Mouse (Mus musculus): ENCODE measurements at regions not wholly inside any gene's neighbourhood (a gene's known extent, or its start where the extent isn't known, plus 50 kb on each side); places are given as distances from the start of the nearest gene placed in this dataset.

- TF ChIP-seq CTCF (IDR thresholded peaks at IDR 0.05 in 2 of 3, conservative IDR thresholded peaks at IDR 0.05 in 1 of 3; ENCODE audit: control insufficient read depth in 1 of 3, insufficient read depth in 1 of 3, low read depth in 2 of 3, low read length in 3 of 3, poor library complexity in 1 of 3, severe bottlenecking in 1 of 3) (no peak), USF1 (IDR thresholded peaks at IDR 0.05; ENCODE audit: low read depth, low read length) (no peak), NELFE (IDR thresholded peaks at IDR 0.05; ENCODE audit: low read depth, low read length) (no peak), UBTF (IDR thresholded peaks at IDR 0.05; ENCODE audit: borderline replicate concordance, insufficient read depth, low read depth, low read length) (no peak), ETS1 (IDR thresholded peaks at IDR 0.05; ENCODE audit: low read depth, low read length) (no peak), POLR2A (IDR thresholded peaks at IDR 0.05; ENCODE audit: control insufficient read depth in 1 of 2, insufficient read depth in 1 of 2, low read depth in 1 of 2, low read length in 2 of 2, poor library complexity in 1 of 2) (no peak), TCF12 (IDR thresholded peaks at IDR 0.05; ENCODE audit: low read depth, low read length) (no peak), USF2 (IDR thresholded peaks at IDR 0.05; ENCODE audit: borderline replicate concordance in 1 of 2, insufficient read depth in 1 of 2, low read depth in 1 of 2, low read length in 2 of 2) (no peak), MAFK (IDR thresholded peaks at IDR 0.05; ENCODE audit: borderline replicate concordance, low read depth, low read length) (no peak), HCFC1 (IDR thresholded peaks at IDR 0.05; ENCODE audit: low read depth, low read length) (no peak), ELF1 (IDR thresholded peaks at IDR 0.05; ENCODE audit: low read depth, low read length) (no peak), CHD2 (IDR thresholded peaks at IDR 0.05; ENCODE audit: low read length) (no peak), ZNF384 (IDR thresholded peaks at IDR 0.05; ENCODE audit: low read depth, low read length) (no peak)
Measured at GRCm38 (mm10) chr12:36933118-36933610, 175.2 kb upstream of the Meox2 start.
